Mouse (Mus musculus): Measurements from ENCODE around the gene Ocel1. TPM values are rescaled to one million over a fixed set of nuclear protein-coding genes. Genes with fewer than 3 reads are reported as not detected.

The Ocel1 gene
- polyA plus RNA-seq, 1 experiment from 2014 or later = 6.1 TPM

DNA sequence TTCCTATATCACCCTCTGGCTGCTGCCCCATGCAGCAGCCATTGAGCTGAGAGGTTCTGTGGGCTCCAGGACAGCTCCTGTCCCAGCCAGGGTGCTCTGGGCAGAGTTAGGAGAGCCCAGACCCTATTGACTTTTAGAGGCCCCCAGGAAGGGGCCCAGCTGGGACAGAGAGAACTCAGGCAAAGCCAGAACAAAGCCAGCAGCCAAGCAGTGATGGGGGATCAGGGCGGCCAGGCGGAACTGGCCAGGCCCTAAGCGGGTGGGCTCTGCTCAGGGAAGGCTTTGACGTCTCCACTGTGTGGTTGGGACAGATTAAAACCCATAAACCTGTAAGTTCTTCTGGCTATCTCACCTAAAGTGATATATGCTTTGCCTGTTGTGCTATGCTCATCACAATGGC is 7.9 kb downstream of the Ocel1 start:
- H3K36me3 ChIP-seq (ENCODE audit: insufficient read depth, low read length) = peaks cover 35% of the 10 kb centered on the region
- H3K9me3 ChIP-seq (ENCODE audit: low read length) = no peaks in the 10 kb centered on the region
- 37% methylated on average over 4 of the region's 4 CpGs for WGBS
- H3K9ac ChIP-seq (replicated peaks; ENCODE audit: low read length) = peak overlapping the region; percentile 94
- H3K27me3 ChIP-seq (ENCODE audit: insufficient read depth, low read length) = no peaks in the 10 kb centered on the region
- H3K4me1 ChIP-seq (ENCODE audit: insufficient read depth, low read length) = peaks cover 74% of the 10 kb centered on the region
- no peak for ATAC-seq (ENCODE audit: low FRiP score, low TSS enrichment)
- H3K27ac ChIP-seq (ENCODE audit: low read length) = peak overlapping the region; percentile 99
- H3K4me2 ChIP-seq (replicated peaks; ENCODE audit: low read depth, low read length) = peak overlapping the region; percentile 94
- peak overlapping the region; percentile 75 for H3K4me3 ChIP-seq (ENCODE audit: low read length)

DNA sequence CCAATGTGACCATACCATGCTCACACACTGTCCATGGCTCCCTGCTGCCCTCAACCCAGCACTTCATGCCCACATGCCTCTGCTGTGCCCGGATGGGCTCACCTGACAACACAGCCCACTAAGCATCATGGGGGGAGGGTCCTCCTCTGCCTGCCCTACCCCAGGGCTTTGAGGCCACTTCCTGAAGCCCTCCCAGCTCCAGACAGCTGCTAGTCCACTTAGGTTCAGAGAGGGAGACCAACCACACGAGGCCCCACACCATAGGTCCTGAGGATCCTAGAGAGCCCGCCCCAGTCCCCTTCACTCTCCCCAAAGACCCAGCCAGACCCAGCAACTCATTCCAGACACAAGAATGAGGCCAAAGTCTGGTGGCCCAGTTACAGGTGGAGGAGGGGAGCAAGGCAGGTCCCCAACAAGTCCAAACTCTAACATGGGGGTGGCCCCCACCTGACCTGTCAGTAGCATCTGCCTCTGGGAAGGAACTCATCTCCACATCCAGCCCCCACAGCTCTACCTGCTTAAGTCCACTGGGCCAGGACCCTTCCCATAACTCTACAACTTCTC is 8.5 kb downstream of the Ocel1 start:
- 28% methylated on average over 3 of the region's 3 CpGs for WGBS
- H3K9ac ChIP-seq (replicated peaks; ENCODE audit: low read length) = peak overlapping the region; percentile 94
- ATAC-seq (ENCODE audit: low FRiP score, low TSS enrichment) = no peak
- peak overlapping the region; percentile 99 for H3K27ac ChIP-seq (ENCODE audit: low read length)
- H3K36me3 ChIP-seq (ENCODE audit: insufficient read depth, low read length) = peaks cover 30% of the 10 kb centered on the region
- H3K4me2 ChIP-seq (replicated peaks; ENCODE audit: low read depth, low read length) = peak overlapping the region; percentile 94
- no peaks in the 10 kb centered on the region for H3K27me3 ChIP-seq (ENCODE audit: insufficient read depth, low read length)
- peaks cover 72% of the 10 kb centered on the region for H3K4me1 ChIP-seq (ENCODE audit: insufficient read depth, low read length)
- H3K4me3 ChIP-seq (ENCODE audit: low read length) = peak overlapping the region; percentile 75
- no peaks in the 10 kb centered on the region for H3K9me3 ChIP-seq (ENCODE audit: low read length)

DNA sequence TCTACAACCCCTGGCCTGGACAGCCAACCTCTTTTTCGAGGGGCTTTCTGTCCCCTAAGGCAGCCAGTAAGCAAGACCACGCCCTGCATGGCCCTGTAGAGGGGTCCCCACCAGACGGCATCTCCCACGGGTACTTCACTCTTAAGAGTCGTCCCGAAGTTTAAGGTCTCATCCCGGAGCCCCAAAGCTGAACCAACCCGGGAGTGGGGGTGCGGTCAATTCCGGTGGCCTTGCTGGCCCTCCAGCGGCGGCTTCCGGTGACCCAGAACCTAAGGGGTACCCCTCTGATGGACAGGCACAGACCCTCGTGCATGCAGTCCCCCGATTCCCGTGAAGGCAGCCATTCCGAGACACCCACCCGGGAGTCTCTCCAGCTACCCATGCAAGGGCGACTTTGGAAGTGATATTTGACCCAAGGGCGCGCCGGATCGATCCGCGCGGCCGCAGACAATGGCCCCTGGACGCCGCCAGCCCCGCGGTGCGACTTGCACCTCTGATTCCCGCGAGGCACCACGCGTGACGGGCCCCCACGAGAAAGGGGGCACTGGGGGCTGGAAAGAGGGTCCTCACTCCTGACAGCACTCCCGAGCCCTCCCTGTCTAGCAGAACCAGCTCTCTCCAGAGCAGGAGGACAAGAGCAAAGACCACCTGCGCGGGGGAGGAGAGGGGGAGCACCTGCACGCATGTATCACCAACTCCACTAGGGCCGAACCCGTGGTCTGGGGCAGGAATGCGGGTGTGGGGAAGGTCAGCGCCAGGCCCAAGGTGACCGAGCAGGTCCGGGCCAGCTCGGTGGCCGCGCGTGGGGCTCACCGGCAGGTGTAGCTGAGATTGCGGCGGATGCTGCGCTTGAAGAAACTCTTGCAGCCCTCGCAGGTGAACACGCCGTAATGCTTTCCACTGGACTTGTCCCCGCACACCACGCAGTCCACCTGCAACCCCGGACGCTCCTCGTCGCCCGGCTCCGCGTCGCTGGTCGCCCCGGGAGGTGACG is 9.4 kb downstream of the Ocel1 start:
- Histone ChIP-seq H3K4me2 (replicated peaks; ENCODE audit: low read depth, low read length) (peak overlapping the region; percentile 94), H3K36me3 (ENCODE audit: insufficient read depth, low read length) (peaks cover 21% of the 10 kb centered on the region), H3K9me3 (ENCODE audit: low read length) (no peaks in the 10 kb centered on the region), H3K4me3 (ENCODE audit: low read length) (peak overlapping the region; percentile 75), H3K27ac (ENCODE audit: low read length) (peak overlapping the region; percentile 99), H3K27me3 (ENCODE audit: insufficient read depth, low read length) (no peaks in the 10 kb centered on the region), H3K9ac (replicated peaks; ENCODE audit: low read length) (peak overlapping the region; percentile 94), H3K4me1 (ENCODE audit: insufficient read depth, low read length) (peaks cover 63% of the 10 kb centered on the region)
- ATAC-seq (ENCODE audit: low FRiP score, low TSS enrichment) = no peak
- WGBS = under 1% methylated on average over 72 of the region's 72 CpGs

DNA sequence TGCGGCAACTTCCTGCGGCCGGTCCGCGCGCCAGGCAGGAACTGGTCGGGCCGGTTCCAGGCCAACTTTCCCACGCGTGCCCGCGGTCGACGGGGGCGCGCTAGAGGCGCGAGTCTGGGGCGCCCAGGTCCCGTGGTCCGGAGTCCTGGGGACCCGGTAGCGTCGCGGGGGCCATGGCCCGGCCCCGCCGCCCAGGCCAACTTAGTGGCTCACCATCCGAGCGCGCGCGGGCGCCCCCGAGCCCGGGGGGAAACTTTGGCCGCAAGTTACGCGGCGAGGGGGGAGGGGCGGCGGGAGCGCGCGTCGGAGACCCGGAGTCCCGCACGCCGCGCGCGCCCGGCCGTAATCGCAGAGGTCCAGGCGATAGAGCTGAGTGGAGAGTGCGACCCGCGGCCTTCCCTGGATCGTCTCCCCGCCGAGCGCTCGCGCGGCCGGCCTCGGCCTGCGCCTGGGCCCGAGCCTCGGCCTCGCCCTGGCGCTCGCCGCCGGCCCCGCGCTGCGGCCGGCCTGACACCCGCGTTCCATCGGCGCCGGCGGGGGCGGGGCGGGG is 10.4 kb downstream of the Ocel1 start, which contains the start of gene Nr2f6:
Gene Nr2f6, minus strand, starts transcription at position 540 of the 550 bp plus-strand sequence.
- Histone ChIP-seq H3K4me1 (ENCODE audit: insufficient read depth, low read length) (peaks cover 53% of the 10 kb centered on the region), H3K9me3 (ENCODE audit: low read length) (no peaks in the 10 kb centered on the region), H3K36me3 (ENCODE audit: insufficient read depth, low read length) (peaks cover 16% of the 10 kb centered on the region), H3K4me2 (replicated peaks; ENCODE audit: low read depth, low read length) (peak within 1 kb of the TSS; percentile 94), H3K27ac (ENCODE audit: low read length) (peak within 1 kb of the TSS; percentile 99), H3K9ac (replicated peaks; ENCODE audit: low read length) (peak within 1 kb of the TSS; percentile 94), H3K27me3 (ENCODE audit: insufficient read depth, low read length) (no peaks in the 10 kb centered on the region), H3K4me3 (ENCODE audit: low read length) (peak within 1 kb of the TSS; percentile 75)
- under 1% methylated on average over 84 of the region's 89 CpGs for WGBS
- ATAC-seq (ENCODE audit: low FRiP score, low TSS enrichment) = peak; percentile 31

DNA sequence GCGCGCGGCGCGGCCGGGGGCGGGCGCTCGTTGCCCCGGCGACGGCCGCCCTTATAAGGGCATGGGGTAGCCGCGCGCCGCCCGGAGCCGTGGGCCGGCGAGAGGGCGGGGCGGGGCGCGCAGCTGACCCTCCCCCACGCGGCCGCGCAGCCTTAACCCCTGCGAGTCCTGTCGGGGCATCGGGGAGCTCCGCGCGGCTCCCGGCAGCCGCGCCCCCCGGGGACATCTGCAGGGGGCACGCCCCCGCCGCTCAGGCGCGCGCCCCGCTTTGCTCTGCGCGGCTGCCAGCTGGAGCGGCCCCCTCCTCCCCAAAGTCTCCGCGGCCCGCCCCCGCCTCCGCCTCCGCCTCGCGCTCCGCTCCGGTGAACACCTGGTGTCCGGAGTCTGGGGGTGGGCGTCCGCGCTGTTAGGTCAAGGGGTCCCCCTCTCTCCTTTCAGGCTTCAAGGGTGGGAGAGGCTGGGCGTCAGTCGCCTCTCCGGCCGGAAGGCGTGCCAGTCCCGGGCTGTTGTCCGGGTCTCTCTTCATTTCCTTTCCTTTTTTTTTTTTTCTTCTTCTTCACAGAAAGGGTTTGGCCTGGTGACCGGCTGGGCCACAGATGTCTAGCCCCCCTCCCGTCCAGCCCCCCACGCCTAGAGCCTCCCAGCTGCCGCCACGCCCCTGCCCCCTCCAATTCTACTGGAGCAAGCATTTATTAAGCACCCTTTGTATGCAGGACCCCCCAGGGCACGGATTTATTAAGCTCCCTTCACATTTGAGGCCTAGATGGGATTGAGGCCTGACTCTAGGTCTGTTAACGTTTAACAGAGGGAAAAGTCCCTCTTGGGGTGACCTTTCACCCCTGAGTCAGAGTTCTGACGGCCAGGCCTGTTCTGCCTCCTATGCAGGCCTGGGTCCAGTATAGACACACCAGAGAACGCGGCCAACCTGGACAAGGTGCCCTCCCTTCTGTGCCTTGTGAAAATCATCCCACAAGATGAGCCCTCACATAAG is 11.2 kb downstream of the Ocel1 start:
- peaks cover 46% of the 10 kb centered on the region for H3K4me1 ChIP-seq (ENCODE audit: insufficient read depth, low read length)
- peak overlapping the region; percentile 99 for H3K27ac ChIP-seq (ENCODE audit: low read length)
- H3K4me3 ChIP-seq (ENCODE audit: low read length) = peak overlapping the region; percentile 75
- no peaks in the 10 kb centered on the region for H3K9me3 ChIP-seq (ENCODE audit: low read length)
- H3K9ac ChIP-seq (replicated peaks; ENCODE audit: low read length) = peak overlapping the region; percentile 94
- peaks cover 12% of the 10 kb centered on the region for H3K36me3 ChIP-seq (ENCODE audit: insufficient read depth, low read length)
- WGBS = 2% methylated on average over 63 of the region's 80 CpGs
- no peaks in the 10 kb centered on the region for H3K27me3 ChIP-seq (ENCODE audit: insufficient read depth, low read length)
- H3K4me2 ChIP-seq (replicated peaks; ENCODE audit: low read depth, low read length) = peak overlapping the region; percentile 94
- ATAC-seq (ENCODE audit: low FRiP score, low TSS enrichment) = peak; percentile 90

DNA sequence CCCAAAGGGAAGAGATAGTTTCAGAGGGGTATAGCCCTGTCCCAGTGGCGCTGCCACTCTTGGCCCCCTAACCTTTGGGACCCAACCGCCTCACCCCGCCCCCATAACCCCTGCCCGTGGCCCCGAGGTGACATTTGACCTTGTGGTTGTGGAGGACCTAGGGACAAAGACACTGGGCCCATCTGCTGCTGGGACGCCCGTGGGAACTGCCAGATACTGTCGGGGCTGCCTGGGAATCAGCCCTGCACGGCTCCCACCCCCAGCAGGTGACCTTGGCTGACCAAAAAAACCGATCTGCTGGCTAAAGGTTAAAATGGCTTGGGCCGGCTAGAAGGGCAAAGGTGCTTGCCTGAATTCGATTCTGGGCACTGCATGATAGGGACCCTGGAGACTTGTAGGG is 12.3 kb downstream of the Ocel1 start:
- WGBS = 18% methylated on average over 12 of the region's 12 CpGs
- no peaks in the 10 kb centered on the region for H3K9me3 ChIP-seq (ENCODE audit: low read length)
- H3K36me3 ChIP-seq (ENCODE audit: insufficient read depth, low read length) = peaks cover 4% of the 10 kb centered on the region; the same call in 1 of the 2 replicates
- peak overlapping the region; percentile 94 for H3K9ac ChIP-seq (replicated peaks; ENCODE audit: low read length)
- peak overlapping the region; percentile 99 for H3K27ac ChIP-seq (ENCODE audit: low read length)
- no peak for ATAC-seq (ENCODE audit: low FRiP score, low TSS enrichment)
- 0 out of 2 replicates have a peak overlapping the region, but pooled peaks have one; percentile 12 for H3K4me2 ChIP-seq (replicated peaks; ENCODE audit: low read depth, low read length)
- no peaks in the 10 kb centered on the region for H3K27me3 ChIP-seq (ENCODE audit: insufficient read depth, low read length)
- no peak overlapping the region for H3K4me3 ChIP-seq (ENCODE audit: low read length)
- peaks cover 35% of the 10 kb centered on the region for H3K4me1 ChIP-seq (ENCODE audit: insufficient read depth, low read length)

DNA sequence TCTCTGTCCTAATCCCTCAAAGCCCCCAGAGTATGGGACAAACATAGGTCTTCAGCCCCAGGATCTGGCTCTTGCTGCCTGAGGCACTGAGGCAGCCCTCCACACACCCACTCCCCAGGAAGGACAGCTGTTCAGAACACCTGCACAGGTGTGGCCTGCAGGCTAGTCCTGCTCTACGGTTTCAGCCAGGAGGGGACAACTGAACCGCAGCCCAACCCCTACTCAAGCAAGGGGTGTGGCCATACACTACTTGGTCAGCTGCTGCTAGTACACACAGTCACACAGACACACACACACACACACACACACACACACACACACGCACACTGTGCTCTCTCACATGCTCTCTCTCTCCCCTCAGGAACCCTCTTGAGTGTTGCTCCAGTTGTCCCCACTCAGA is 12.8 kb downstream of the Ocel1 start:
- Histone ChIP-seq H3K27me3 (ENCODE audit: insufficient read depth, low read length) (no peaks in the 10 kb centered on the region), H3K36me3 (ENCODE audit: insufficient read depth, low read length) (0 out of 2 replicates have a peak, but pooled peaks cover 4% of the 10 kb centered on the region), H3K9ac (replicated peaks; ENCODE audit: low read length) (peak overlapping the region; percentile 94), H3K4me3 (ENCODE audit: low read length) (no peak overlapping the region), H3K27ac (ENCODE audit: low read length) (peak overlapping the region; percentile 99), H3K9me3 (ENCODE audit: low read length) (no peaks in the 10 kb centered on the region), H3K4me1 (ENCODE audit: insufficient read depth, low read length) (peaks cover 30% of the 10 kb centered on the region), H3K4me2 (replicated peaks; ENCODE audit: low read depth, low read length) (no peak overlapping the region)
- 42% methylated on average over 3 of the region's 3 CpGs for WGBS
- ATAC-seq (ENCODE audit: low FRiP score, low TSS enrichment) = no peak

DNA sequence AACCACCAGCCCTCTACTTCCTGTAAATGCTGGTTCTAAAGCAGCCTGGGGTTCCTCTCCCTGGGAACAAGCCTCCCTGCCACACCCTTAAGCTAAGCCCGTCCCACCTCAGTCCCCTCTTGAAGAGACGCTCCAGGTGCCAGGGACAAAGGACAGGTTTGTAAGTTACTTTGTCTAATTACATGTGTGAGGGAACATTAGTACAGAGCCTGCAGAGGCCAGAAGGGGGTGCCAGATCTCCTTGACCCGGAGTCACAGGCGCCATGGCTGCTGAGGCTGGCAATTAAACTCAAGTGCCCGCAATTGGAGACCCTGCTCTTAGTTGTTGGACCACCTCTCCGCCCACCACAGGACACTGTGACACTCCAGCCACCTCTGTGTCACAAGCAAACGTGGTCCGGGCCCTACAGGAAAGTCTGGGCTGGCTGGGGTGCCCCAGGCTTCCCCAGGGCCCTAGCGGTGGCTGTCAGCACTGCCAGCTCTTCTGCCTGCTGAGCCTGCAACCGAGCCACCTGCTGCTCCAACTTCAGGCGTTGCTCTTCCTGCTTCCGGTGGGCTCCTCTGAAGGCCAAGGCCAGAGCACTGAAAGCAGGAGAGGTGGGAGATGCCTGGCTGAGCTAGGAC is 14.2 kb downstream of the Ocel1 start:
- Histone ChIP-seq H3K4me2 (replicated peaks; ENCODE audit: low read depth, low read length) (no peak overlapping the region), H3K9me3 (ENCODE audit: low read length) (no peaks in the 10 kb centered on the region), H3K9ac (replicated peaks; ENCODE audit: low read length) (no peak overlapping the region), H3K4me1 (ENCODE audit: insufficient read depth, low read length) (peaks cover 17% of the 10 kb centered on the region), H3K4me3 (ENCODE audit: low read length) (no peak overlapping the region), H3K27ac (ENCODE audit: low read length) (no peak overlapping the region), H3K27me3 (ENCODE audit: insufficient read depth, low read length) (no peaks in the 10 kb centered on the region), H3K36me3 (ENCODE audit: insufficient read depth, low read length) (0 out of 2 replicates have a peak, but pooled peaks cover 4% of the 10 kb centered on the region)
- WGBS = 69% methylated on average over 12 of the region's 12 CpGs
- ATAC-seq (ENCODE audit: low FRiP score, low TSS enrichment) = no peak

Measured in kidney, embryonic 16.5 days (tissue).